Mouse (Mus musculus) layer of hippocampus, adult 18-20 months (tissue): ENCODE data around the gene Pnpla5. TPM values are rescaled to one million over a fixed set of nuclear protein-coding genes. Genes with fewer than 3 reads are reported as not detected.

ENCODE experiments used
- DNase-seq, 2 experiments: peaks; one replicate each; pipeline ENCODE4 v3.0.0; 2022; ENCODE audit warnings: low spot score in 2 of 2
- microRNA-seq, 2 experiments: library from miRNA; unstranded; fragments of <30 nt; microRNA quantifications; one replicate each; pipeline ENCODE4 v1.2.0; 2021
- total RNA-seq, 2 experiments: library from RNA; stranded (reverse); gene quantifications; 2 replicates each; pipeline ENCODE4 v1.2.3; 2021

Gene Pnpla5
- total RNA-seq, 2 experiments from 2014 or later, result not detected

DNA sequence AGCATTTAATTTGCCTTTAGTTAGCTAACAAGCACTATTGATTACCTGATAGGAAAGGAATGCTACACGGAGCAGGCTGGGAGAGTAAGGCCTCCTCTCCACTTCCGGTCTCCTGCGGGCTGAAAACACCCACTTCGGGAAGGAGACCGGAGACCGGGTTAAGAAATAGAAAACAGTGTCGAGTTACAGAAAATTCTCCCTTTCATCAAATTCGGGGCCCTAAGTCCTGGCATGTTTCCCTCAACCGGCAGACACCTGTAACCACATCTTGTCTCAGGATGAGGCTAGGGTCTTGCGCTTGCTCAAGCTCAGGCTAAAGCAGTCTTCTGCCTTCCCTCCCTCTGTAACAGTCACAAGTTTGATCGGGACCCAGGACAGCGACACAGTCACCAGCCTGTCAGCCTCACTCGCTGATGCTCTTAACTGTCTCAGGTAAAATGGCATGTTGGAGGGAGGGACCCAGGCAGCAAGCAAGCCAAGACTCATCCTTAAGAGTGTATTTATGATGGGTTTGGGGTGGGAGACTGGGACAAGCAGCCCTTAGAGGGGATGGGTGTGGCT, 52.8 kb downstream of the Pnpla5 start:
- no peak for DNase-seq

DNA sequence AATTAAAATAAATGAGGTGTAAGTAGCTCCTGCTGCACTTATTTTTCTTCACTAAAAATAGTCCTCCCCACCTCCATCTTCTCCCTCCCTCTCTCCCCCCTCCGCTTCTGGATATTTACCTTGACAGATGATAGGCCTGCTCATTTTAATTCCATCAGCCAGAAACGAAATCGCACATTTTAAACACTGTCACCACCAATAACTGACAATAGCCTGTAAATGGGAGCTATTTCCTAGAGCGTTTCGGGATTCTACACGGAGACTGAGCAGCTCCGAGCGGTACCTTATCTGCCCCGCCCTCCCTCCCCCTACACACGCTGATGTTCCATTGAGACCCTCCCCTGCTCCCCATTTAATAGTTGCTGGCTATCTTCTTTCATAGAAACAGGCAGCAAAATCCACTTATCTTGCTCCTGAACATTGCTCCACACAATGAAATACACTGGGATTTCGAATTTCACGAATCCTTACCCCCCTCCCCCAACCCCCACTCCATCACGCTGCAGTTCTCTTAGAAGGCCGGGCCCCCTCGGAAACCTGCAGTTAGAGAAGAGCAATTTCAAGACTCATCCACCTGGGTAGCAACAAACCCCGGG, 53.4 kb downstream of the Pnpla5 start:
- no peak for DNase-seq

DNA sequence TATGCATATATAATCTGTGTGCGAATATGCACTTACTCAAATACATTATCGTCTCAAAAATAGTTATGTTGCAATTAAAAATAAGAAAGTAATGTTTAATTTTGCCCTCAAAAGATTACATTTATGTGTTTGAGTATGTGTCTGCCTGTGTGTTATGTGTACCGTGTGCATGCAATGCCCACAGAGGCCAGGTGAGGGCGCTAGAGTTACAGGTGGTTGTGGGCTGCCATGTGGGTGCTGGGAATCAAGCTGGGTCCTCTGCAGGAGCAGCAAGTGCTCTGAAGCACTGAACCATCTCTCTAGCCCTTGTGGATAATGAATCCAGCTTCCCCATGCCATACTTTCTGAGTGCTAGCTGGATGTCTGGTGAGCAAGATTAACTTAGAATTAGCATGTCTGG, 57.3 kb downstream of the Pnpla5 start:
- DNase-seq, result no peak

DNA sequence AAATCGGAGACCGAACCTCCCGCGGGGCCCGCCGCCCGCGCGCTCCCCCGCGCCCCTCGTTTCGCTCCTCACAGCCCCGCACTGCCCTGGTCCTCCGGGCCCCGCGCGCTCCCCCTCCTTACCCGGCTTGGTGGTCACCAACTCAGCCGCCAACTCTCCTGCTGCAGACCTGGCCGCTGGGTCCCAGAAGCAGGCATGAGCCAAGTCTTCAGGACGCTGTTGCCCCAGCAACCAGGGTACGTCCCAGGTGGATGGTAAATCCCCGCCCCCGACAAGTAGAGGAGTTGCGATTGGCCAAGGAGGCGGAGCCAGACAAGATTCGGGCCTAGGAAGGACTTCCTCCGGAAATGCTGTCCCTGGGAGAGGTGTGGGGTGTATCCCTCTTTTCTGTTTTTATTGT, 57.8 kb downstream of the Pnpla5 start, which contains the start of gene Efcab6:
Gene Efcab6 (minus strand): TSS at position 240 of the 400 bp plus-strand sequence.
- DNase-seq, result peak in 1 of 2 experiments; percentile 55

Small RNA genes lying within 50 kb of the gene (microRNA-seq; reads per million reads assigned to microRNA genes)
- 0.25 to 0.59 reads per million in 2 experiments for gene Mir6392

Other genes with a start within 250 kb of the Pnpla5 start
- 1 to 10 TPM; 6.3 to 7.6 TPM for gene Efcab6, start 57.8 kb downstream of the Pnpla5 start, total RNA-seq
- gene Sult4a1, start 17.4 kb downstream of the Pnpla5 start, total RNA-seq, result 100 to 1,000 TPM; 350 to 353 TPM
- 1 to 10 TPM; 6.4 to 7.4 TPM for gene Pnpla3, start 44.7 kb upstream of the Pnpla5 start, total RNA-seq
- 100 to 1,000 TPM; 103 to 105 TPM for gene Samm50, start 69.1 kb upstream of the Pnpla5 start, total RNA-seq
- gene Parvb, start 108.9 kb upstream of the Pnpla5 start, total RNA-seq, result 10 to 100 TPM; 28.8 to 29.5 TPM
- gene Parvg, start 200.9 kb upstream of the Pnpla5 start, total RNA-seq, result 10 to 100 TPM; 23.9 TPM